Mouse (Mus musculus) v-Abl transformed pro-B cells (cell line): ENCODE data around the gene Kantr.
"Not testable (repeated sequence)": the region's sequence is repeated elsewhere in the genome, so short reads cannot be mapped to it uniquely, and the experiment has no call there.

Experiments used
- in situ Hi-C, 2 experiments: fragments of 400-800 bp; cut with MboI; formaldehyde crosslinking; loops; one replicate each; pipeline ENCODE4 v1.15.1; 2025; ENCODE audit not compliant: unreplicated experiment in 2 of 2

The Kantr gene

DNA sequence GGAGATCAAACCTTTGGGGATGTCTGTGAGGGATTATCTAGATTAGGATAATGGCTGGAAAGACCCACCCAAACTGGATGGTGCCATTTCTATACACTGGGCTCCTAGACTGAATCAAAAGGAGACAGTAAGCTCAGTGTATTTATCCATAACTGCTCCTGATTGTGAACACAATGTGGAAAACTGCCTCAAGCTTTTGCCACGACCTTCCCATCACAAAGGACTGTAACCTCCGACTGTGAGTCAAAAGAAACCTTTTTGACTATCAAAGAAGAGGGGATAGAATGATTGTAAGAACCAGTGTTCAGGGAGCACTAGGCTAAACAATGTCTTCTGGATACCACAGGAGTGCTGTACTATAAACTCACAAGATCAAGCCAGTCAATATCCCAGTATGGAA is 21.1 kb downstream of the Kantr start:
- in situ Hi-C loops: no loop called here

- in situ Hi-C loops: not testable (repeated sequence)
These were observed 40.3 kb downstream of the Kantr start for GRCm38 (mm10) chrX:152287026-152287425.

DNA sequence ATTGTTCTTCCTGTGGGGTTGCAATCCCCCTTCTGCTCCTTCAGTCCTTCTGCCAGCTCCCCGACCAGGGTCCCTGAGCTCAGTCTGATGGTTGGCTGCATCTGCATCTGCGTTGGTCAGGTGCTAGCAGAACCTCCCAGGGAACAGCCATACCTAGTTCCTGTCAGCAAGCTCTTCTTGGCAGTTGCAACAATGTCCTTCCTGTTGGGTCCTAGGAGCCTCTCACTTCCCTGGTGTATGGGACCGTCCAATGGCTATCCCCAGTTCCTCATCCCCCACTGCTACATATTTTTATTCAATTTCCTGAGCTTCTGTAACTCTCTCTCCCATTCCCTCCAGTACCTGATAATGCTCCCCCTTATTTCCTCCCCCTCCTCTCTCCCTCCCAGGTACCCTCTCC is 42.5 kb downstream of the Kantr start:
- in situ Hi-C loops: no loop called here

DNA sequence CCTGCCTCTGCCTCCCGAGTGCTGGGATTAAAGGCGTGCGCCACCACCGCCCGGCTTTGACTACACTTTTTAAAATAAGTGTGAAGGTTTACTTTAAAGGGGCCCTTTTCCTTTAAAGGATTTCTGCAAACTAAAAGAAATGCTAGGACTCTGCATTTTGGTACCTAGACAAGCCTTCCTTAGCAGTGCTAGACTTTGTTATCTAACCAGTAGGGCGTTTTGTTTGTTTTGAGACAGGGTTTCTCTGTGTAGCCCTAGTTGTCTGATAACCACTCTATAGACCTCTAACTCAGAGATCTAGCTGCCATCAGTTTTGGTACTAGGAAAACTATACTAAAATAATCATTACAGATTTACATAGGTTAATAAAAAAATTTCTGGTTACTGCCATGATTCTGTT is 47.9 kb downstream of the Kantr start:
- in situ Hi-C loops: no loop called here

GRCm38 (mm10) chrX:152271189-152271588 is 56.1 kb downstream of the Kantr start:
- in situ Hi-C loops: loop anchor here in 1 of 2 experiments (25.0 kb wide), 1 partner anchor 241 kb away; no protein-coding TSS in a partner anchor
